Mouse (Mus musculus): ENCODE data around the gene Grin3b.

DNA sequence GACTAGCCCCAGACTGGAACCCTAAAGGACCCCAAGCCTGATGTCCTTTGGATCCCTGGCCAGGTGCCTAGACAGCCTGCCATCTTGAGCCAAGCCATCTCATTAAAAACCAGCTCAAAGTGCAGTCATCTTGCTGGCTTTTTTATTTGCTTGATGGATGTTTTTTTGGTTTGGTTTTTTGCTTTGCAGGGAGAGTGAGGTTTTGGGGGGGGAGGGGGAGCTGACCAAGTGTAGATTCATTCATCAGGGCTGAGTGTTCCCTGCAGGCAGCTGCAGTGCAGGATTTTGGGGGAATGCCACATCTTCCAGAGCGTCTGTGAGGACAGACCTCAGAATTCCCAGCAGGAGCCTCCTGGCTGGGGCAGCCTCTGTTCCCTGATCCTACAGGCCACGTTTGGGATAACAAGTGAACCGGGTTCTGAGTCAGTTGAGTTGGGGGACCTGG is 1.4 kb upstream of the Grin3b start:
- TF ChIP-seq CEBPB (IDR thresholded peaks at IDR 0.05; ENCODE audit: low read depth): no peak
- no peak for TF ChIP-seq CTCF (IDR thresholded peaks at IDR 0.05; ENCODE audit: control insufficient read depth, insufficient read depth, insufficient read length)
- no peak for TF ChIP-seq FOSL1 (IDR thresholded peaks at IDR 0.05; ENCODE audit: insufficient read depth, low read length, poor library complexity, severe bottlenecking)
- no peak for TF ChIP-seq MAX (IDR thresholded peaks at IDR 0.05)
- no peak for TF ChIP-seq USF1 (IDR thresholded peaks at IDR 0.05; ENCODE audit: low read depth)
